ENCODE assay signal across 7 mouse cellular contexts in genomic region chr3:96696766-96697732, GRCm38 (mm10). TPM values are rescaled to one million over a fixed set of nuclear protein-coding genes. Genes with fewer than 3 reads are reported as not detected.
DNase-seq lines count a peak whose midpoint lies in the region; ATAC-seq lines count a peak whose summit lies in the region.

No protein-coding gene starts in this region.

- H3K4me1 ChIP-seq in embryonic facial prominence, embryonic 11.5 days (ENCODE audit: control insufficient read depth, insufficient read depth, low read length), result no peaks in the 10 kb centered on the region
- H3K4me1 ChIP-seq in limb, embryonic 10.5 days, result peaks cover 40% of the 10 kb centered on the region
- peaks cover 19% of the 10 kb centered on the region for H3K4me1 ChIP-seq in midbrain, embryonic 12.5 days

- H3K27me3 ChIP-seq in embryonic facial prominence, embryonic 11.5 days (ENCODE audit: control insufficient read depth, insufficient read depth, low read length), result no peaks in the 10 kb centered on the region
- H3K27me3 ChIP-seq in limb, embryonic 10.5 days (ENCODE audit: low read depth, poor library complexity, severe bottlenecking), result no peaks in the 10 kb centered on the region
- no peaks in the 10 kb centered on the region for H3K27me3 ChIP-seq in midbrain, embryonic 12.5 days

- H3K36me3 ChIP-seq in embryonic facial prominence, embryonic 11.5 days (replicated peaks; ENCODE audit: control insufficient read depth, insufficient read depth, low read depth, low read length), result no peaks in the 10 kb centered on the region; the same call in 1 of the 2 replicates
- H3K36me3 ChIP-seq in limb, embryonic 10.5 days, result peaks cover 29% of the 10 kb centered on the region
- peaks cover 22% of the 10 kb centered on the region for H3K36me3 ChIP-seq in midbrain, embryonic 12.5 days

- H3K27ac ChIP-seq in embryonic facial prominence, embryonic 11.5 days (replicated peaks; ENCODE audit: low read depth, low read length), result peak overlapping the region; percentile 92
- H3K27ac ChIP-seq in limb, embryonic 10.5 days, result peak overlapping the region; percentile 98
- peak overlapping the region; percentile 95 for H3K27ac ChIP-seq in midbrain, embryonic 12.5 days (replicated peaks)

- DNase-seq in adrenal gland, postnatal 14 days, result peak; percentile 96
- DNase-seq in embryonic facial prominence, embryonic 11.5 days (ENCODE audit: low spot score), result peak; percentile 93
- peak; percentile 100 for DNase-seq in heart, adult 11 months
- peak; percentile 94 for DNase-seq in kidney, adult 18-20 months
- peak; percentile 92 for DNase-seq in limb, embryonic 10.5 days (ENCODE audit: low spot score)
- DNase-seq in skeletal muscle tissue, adult 2 months (ENCODE audit: low read depth, low spot score), result peak; percentile 79

- H3K9me3 ChIP-seq in embryonic facial prominence, embryonic 11.5 days (replicated peaks; ENCODE audit: control insufficient read depth, low read length), result no peaks in the 10 kb centered on the region
- H3K9me3 ChIP-seq in limb, embryonic 10.5 days (replicated peaks), result no peaks in the 10 kb centered on the region
- H3K9me3 ChIP-seq in midbrain, embryonic 12.5 days, result no peaks in the 10 kb centered on the region

- peak overlapping the region; percentile 53 for H3K4me2 ChIP-seq in embryonic facial prominence, embryonic 11.5 days (ENCODE audit: low read depth, low read length)
- peak overlapping the region; percentile 71 for H3K4me2 ChIP-seq in midbrain, embryonic 12.5 days (replicated peaks)

- peak; percentile 90 for ATAC-seq in embryonic facial prominence, embryonic 11.5 days (replicated peaks; ENCODE audit: insufficient number of reproducible peaks, low FRiP score, low TSS enrichment, low read depth)
- ATAC-seq in midbrain, embryonic 12.5 days (ENCODE audit: low FRiP score, low read depth), result peak; percentile 91

- under 1% methylated on average over 80 of the region's 85 CpGs for WGBS in embryonic facial prominence, embryonic 11.5 days
- 1% methylated on average over 85 of the region's 85 CpGs for whole genome bisulfite sequencing in limb, embryonic 10.5 days
- under 1% methylated on average over 74 of the region's 85 CpGs for WGBS in midbrain, embryonic 12.5 days

- peak overlapping the region; percentile 89 for H3K9ac ChIP-seq in embryonic facial prominence, embryonic 11.5 days (replicated peaks; ENCODE audit: low read length)
- peak overlapping the region; percentile 86 for H3K9ac ChIP-seq in midbrain, embryonic 12.5 days (replicated peaks)

- H3K4me3 ChIP-seq in embryonic facial prominence, embryonic 11.5 days (ENCODE audit: low read depth, low read length), result peak overlapping the region; percentile 85
- H3K4me3 ChIP-seq in limb, embryonic 10.5 days, result peak overlapping the region; percentile 95
- peak overlapping the region; percentile 70 for H3K4me3 ChIP-seq in midbrain, embryonic 12.5 days

RNA-seq across cellular contexts. Expression of gene Pias3, which starts 0.9 kb away (rescaled TPM):
- 21.3 and 31.9 TPM in 2 replicates for total RNA-seq in adrenal gland, postnatal 14 days (2021)
- polyA plus RNA-seq in embryonic facial prominence, embryonic 11.5 days (2014; fragmentation: Nextera tagmentation; extraction: Ambion mirVana), result 33.8 and 35.5 TPM in 2 replicates
- 36.4 and 58.3 TPM in 2 replicates for polyA plus RNA-seq in limb, embryonic 10.5 days (2016; fragmentation: Nextera tagmentation; extraction: Ambion mirVana)
- polyA plus RNA-seq in midbrain, embryonic 12.5 days (2016; fragmentation: Nextera tagmentation; extraction: Ambion mirVana), result 45.9 and 47.0 TPM in 2 replicates

RNA-seq across cellular contexts. Expression of gene Nudt17, which starts 11.3 kb away (rescaled TPM):
- total RNA-seq in adrenal gland, postnatal 14 days (2021), result 3.6 and 4.1 TPM in 2 replicates
- 12.0 and 13.5 TPM in 2 replicates for polyA plus RNA-seq in embryonic facial prominence, embryonic 11.5 days (2014; fragmentation: Nextera tagmentation; extraction: Ambion mirVana)
- polyA plus RNA-seq in limb, embryonic 10.5 days (2016; fragmentation: Nextera tagmentation; extraction: Ambion mirVana), result 9.1 and 9.6 TPM in 2 replicates
- 12.6 and 13.0 TPM in 2 replicates for polyA plus RNA-seq in midbrain, embryonic 12.5 days (2016; fragmentation: Nextera tagmentation; extraction: Ambion mirVana)

RNA-seq across cellular contexts. Expression of gene Ankrd35, which starts 27.1 kb away (rescaled TPM):
- 1.7 and 2.9 TPM in 2 replicates for total RNA-seq in adrenal gland, postnatal 14 days (2021)
- polyA plus RNA-seq in embryonic facial prominence, embryonic 11.5 days (2014; fragmentation: Nextera tagmentation; extraction: Ambion mirVana), result 0.14 and 0.45 TPM in 2 replicates
- 0.09 and 0.10 TPM in 2 replicates for polyA plus RNA-seq in limb, embryonic 10.5 days (2016; fragmentation: Nextera tagmentation; extraction: Ambion mirVana)
- polyA plus RNA-seq in midbrain, embryonic 12.5 days (2016; fragmentation: Nextera tagmentation; extraction: Ambion mirVana), result 0.33 and 0.40 TPM in 2 replicates

RNA-seq across cellular contexts. Expression of gene Polr3c, which starts 30.4 kb away (rescaled TPM):
- 26.4 and 33.4 TPM in 2 replicates for total RNA-seq in adrenal gland, postnatal 14 days (2021)
- 35.9 and 37.3 TPM in 2 replicates for polyA plus RNA-seq in embryonic facial prominence, embryonic 11.5 days (2014; fragmentation: Nextera tagmentation; extraction: Ambion mirVana)
- 50.2 and 51.4 TPM in 2 replicates for polyA plus RNA-seq in limb, embryonic 10.5 days (2016; fragmentation: Nextera tagmentation; extraction: Ambion mirVana)
- polyA plus RNA-seq in midbrain, embryonic 12.5 days (2016; fragmentation: Nextera tagmentation; extraction: Ambion mirVana), result 38.0 and 42.9 TPM in 2 replicates

RNA-seq across cellular contexts. Expression of gene Rnf115, which starts 30.4 kb away (rescaled TPM):
- 33.5 and 34.2 TPM in 2 replicates for total RNA-seq in adrenal gland, postnatal 14 days (2021)
- 82.3 and 85.1 TPM in 2 replicates for polyA plus RNA-seq in embryonic facial prominence, embryonic 11.5 days (2014; fragmentation: Nextera tagmentation; extraction: Ambion mirVana)
- polyA plus RNA-seq in limb, embryonic 10.5 days (2016; fragmentation: Nextera tagmentation; extraction: Ambion mirVana), result 64.3 and 69.8 TPM in 2 replicates
- polyA plus RNA-seq in midbrain, embryonic 12.5 days (2016; fragmentation: Nextera tagmentation; extraction: Ambion mirVana), result 89.0 and 89.6 TPM in 2 replicates

Comparison
In these comparisons a context has a peak if more than half of its experiments do, and no peak if none do; other contexts are left out.
1. Peak in every context shown above with its lines: DNase-seq, ATAC-seq, H3K4me3 ChIP-seq and H3K27ac ChIP-seq.